Mouse (Mus musculus): ENCODE data around the gene 1110008P14Rik.

Gene 1110008P14Rik

DNA sequence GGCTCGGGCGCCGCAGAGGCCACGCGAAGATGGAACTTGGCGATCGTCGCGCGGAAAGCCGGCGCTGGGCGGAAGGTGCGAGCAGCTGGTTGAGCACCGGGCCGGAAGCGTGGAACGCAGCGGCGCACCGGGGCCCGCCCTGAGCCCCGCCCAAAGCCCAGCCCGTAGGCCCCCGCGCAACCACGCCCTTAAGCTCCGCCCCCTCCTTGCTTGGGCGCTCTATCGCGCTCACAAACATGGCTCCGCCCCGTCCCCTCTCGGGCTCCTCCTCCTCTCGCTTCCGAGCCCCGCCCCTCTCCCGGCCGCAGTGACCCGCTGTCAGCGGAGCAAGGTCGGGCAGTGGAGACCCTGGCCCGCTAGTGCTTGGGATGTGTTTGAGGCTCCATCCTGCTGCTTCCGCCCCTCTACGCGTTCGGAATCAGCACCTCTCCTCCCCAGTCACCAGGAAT is at the start of gene 1110008P14Rik:
Gene 1110008P14Rik, minus strand, starts transcription at position 164 of the 449 bp plus-strand sequence.
- peak; percentile 91 to 94 for DNase-seq (ENCODE audit: low spot score in 2 of 2)

DNA sequence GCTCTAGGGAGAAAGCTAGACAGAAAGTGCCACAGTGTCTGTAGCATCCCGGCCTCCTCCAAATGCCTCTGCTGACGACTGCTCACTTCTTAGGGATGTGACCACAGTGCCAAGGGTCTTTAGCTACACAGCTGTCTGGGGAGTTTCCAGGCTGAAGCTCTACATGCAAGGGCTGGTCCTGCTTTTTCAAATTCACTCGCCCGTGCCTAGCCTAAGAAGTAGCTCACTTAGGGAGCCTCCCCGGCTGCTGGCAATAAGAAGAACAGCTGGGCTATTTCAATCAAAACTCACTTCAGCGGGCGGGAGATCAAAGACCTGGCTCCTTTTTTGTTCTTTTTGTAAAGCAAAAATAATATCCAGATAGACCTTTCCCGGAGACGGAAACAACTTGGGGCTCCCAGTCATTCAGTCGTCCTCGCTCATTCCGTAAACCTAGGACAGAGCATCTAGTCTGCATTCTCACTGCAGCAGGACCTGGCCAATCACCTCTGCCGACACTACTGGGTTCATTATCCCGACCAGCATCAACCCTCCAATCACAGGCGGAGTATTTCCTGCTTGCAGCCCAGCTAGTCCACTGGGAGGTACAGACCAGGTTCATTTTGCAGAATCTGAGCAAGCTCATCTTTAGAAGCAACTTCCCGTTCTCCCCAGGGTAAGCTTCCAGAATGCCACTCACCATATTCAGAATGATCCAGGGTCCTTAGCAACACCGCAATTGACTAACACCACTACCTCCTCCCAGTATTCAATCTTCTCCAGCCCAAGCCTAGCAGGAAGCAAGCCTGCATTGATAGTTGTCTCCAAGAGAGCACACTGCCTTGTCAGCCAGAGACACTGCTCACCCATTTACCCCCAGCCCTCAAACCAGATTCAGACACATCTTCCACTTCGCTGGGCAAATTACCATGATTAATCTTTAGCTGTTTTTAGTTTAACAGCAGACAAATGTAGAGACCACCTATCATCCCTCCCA is 49.3 kb upstream of the 1110008P14Rik start:
- DNase-seq (ENCODE audit: low spot score in 2 of 2): no peak

GRCm38 (mm10) chr2:32429215-32429891 is 47.6 kb upstream of the 1110008P14Rik start:
- DNase-seq (ENCODE audit: low spot score in 2 of 2): no peak

- DNase-seq (ENCODE audit: low spot score in 2 of 2): no peak
These were observed 46.6 kb upstream of the 1110008P14Rik start for GRCm38 (mm10) chr2:32428262-32428722.

DNA sequence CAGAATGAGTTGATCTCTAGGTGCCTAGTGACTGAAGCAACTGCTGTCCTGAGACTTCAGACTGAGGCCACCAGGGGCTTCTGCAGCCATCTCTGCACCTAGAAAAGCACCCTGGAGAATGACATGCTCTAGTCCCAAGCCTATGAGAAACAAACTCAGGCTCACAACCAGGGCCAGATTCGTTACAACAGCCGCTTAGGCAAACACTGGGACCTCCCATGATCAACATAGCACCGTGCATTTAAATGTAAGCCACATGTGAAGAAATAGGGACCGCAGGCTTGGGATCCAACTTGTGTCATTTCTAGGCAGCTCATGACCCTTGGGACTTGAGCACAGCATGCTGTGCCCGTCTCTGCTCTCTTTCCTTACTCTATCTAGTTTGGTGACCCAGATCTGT is 46.0 kb upstream of the 1110008P14Rik start:
- DNase-seq (ENCODE audit: low spot score in 2 of 2): no peak

DNA sequence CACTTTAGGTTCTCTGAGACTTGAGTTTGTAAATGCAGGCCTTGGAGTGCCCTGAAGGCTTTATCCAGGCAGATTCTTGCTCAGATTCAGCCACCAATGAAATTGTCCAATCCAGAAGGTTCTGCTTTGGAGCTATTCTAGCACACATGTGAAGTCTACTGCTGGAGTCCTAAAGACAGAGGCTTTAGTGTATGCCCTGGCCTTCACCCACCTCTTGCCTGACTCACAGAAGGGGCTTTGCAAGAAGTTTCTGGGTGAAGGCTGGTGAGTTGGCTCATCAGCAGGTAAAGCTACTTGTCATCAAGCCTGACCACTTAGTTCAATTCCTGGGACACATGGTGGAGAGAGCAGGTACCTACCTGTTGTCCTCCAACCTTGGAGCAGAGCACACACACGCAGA is 44.4 kb upstream of the 1110008P14Rik start:
- no peak for DNase-seq (ENCODE audit: low spot score in 2 of 2)

DNA sequence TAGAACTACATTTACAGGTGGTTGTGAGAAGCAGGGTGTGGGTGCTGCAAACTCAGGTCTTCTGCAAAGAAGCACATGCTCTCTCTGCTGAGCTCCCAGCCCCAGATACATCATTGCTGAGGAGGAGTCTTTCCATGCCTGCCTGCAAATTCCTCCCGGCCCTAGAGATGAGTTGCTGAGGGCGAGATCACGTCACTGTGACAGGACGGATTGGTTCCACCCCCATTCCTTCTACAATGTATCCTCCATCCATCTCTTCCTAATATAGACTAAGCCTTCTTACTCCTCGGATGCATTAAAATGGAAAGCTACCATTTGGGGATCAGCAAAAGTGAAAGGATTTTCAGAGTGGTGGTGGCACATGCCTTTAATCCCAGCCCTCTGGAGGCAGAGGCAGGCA is 43.8 kb upstream of the 1110008P14Rik start:
- DNase-seq (ENCODE audit: low spot score in 2 of 2): no peak

- DNase-seq (ENCODE audit: low spot score in 2 of 2): no peak
These were observed 43.1 kb upstream of the 1110008P14Rik start for GRCm38 (mm10) chr2:32424796-32425195.

GRCm38 (mm10) chr2:32423481-32424331 is 42.0 kb upstream of the 1110008P14Rik start:
- DNase-seq (ENCODE audit: low spot score in 2 of 2): peak in 1 of 2 experiments; percentile 23

GRCm38 (mm10) chr2:32421851-32422251 is 40.1 kb upstream of the 1110008P14Rik start:
- DNase-seq (ENCODE audit: low spot score in 2 of 2): no peak

DNA sequence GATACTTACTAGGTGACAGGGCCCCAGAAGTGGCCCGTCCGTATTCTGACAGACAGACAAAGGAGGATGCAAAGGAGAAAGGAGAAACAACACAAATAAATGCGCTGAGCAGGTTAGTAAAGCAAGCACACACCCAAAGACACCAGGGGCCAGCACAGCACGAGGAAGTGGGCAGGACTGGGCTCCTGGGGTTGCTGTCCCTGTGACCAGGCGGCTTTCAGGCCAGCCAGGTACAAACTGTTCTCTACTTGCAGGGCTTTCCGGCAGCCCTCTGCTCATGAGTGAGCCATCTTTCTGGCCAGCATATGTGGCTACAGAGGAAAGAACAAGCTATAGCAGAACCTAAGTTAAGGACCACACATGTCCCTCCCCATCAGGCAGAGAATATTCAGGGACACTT is 38.9 kb upstream of the 1110008P14Rik start:
- DNase-seq (ENCODE audit: low spot score in 2 of 2): no peak

- DNase-seq (ENCODE audit: low spot score in 2 of 2): no peak
These were observed 38.4 kb upstream of the 1110008P14Rik start for GRCm38 (mm10) chr2:32420066-32420608.

- no peak for DNase-seq (ENCODE audit: low spot score in 2 of 2)
These were observed 37.6 kb upstream of the 1110008P14Rik start for GRCm38 (mm10) chr2:32419359-32419758.

- DNase-seq (ENCODE audit: low spot score in 2 of 2): no peak
These were observed 36.9 kb upstream of the 1110008P14Rik start for GRCm38 (mm10) chr2:32418430-32419151.

GRCm38 (mm10) chr2:32417486-32417885 is 35.7 kb upstream of the 1110008P14Rik start:
- DNase-seq (ENCODE audit: low spot score in 2 of 2): no peak

DNA sequence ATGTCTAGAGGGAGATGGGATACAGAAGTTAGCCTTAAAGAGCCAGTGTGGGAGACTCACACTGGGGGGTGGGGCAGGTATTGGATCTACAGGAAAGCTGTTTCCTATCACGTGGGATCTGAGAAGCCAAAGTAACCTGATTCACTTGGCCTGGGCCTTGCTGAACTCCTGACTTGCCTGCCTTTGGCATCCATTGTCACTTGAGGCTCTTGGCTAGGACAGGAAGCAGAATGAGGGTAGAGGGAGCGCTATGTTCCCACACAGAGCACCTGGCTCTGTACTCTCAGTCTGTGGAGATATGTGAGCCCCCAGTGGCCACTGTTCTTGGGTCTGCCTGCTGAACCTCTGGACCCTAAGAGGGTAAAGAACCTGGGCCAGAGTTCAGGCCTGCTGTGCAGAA is 34.8 kb upstream of the 1110008P14Rik start:
- no peak for DNase-seq (ENCODE audit: low spot score in 2 of 2)

- DNase-seq (ENCODE audit: low spot score in 2 of 2): no peak
These were observed 34.1 kb upstream of the 1110008P14Rik start for GRCm38 (mm10) chr2:32415801-32416200.

DNA sequence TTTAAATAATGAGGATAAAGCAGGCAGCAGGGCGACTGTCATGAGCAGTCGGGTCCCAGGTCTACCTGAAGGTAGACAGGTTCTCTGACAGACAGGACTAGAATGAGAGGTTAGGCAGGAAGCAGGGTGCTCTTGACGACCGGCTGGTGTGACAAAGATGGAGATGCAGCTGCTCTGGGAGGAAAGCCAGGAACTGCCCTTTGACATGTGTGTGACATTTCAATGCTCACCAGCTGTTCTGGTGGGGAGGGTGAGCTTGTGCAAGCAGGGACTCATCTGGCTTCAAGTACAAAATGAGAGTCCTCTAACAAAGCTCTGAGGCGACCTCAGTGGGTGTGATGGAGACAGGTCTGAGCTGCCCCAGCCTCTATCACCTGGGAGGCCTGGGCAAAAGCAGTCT is 32.2 kb upstream of the 1110008P14Rik start:
- DNase-seq (ENCODE audit: low spot score in 2 of 2): no peak

GRCm38 (mm10) chr2:32412742-32413531 is 31.2 kb upstream of the 1110008P14Rik start:
- no peak for DNase-seq (ENCODE audit: low spot score in 2 of 2)

DNA sequence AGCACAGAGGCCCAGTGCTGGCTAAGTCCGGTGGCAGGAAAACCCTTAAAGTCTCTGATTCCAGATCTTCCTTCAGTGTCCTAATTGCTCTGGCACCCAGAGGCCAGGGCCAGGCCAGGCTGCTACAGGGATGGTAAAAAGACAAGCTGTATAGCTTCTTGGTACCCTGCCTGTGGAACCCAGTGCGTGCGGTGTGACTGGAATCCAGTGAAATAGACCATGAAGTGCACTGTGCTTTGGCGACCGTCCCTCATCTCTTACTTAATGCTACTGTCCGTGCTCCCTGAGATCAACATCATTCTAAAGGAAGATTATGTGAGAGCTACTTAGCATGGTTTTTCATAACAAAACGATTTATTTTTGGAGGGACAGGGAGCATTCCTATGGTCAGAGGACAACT is 29.7 kb upstream of the 1110008P14Rik start:
- no peak for DNase-seq (ENCODE audit: low spot score in 2 of 2)

Measured in natural killer cell, adult 2 months (primary cell).